Mouse (Mus musculus) left cerebral cortex, postnatal 36 days (tissue): ENCODE measurements at regions not wholly inside any gene's neighbourhood (a gene's known extent, or its start where the extent isn't known, plus 50 kb on each side); places are given as distances from the start of the nearest gene placed in this dataset.
A peak's percentile ranks its signal among the peaks of the same experiment; 100 is the strongest.

ENCODE experiments used
- DNase-seq, 2 experiments: peaks; one replicate each; pipeline ENCODE4 v3.0.0; 2021 to 2022; ENCODE audit warnings: low spot score in 2 of 2, mixed read lengths in 1 of 2
- intact Hi-C: fragments of 180-260 bp; cut with DNase I; formaldehyde crosslinking; loops from one replicate; pipeline ENCODE4 v1.15.1; 2025

DNA sequence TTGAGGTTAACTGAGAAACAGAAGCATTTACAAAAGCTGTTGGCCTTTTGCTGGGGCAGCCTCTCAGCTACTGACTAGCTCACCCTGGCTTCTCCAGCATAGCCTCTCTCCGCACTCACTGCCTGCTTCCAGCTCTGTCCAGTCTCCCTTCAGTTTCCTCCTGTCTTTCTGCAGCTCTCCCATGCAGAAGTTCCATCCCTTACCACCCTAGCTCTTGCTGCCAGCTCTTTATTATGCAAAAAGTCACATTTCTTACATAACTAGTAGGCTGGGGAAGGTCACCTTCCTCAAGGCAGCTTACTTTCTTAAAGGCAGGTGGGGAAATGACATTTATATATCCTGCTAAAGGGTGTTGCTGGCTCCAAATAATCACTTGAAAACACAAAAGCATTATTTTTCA is 91.1 kb upstream of the Prok2 start:
- no peak for DNase-seq
- intact Hi-C loops: no loop called here

DNA sequence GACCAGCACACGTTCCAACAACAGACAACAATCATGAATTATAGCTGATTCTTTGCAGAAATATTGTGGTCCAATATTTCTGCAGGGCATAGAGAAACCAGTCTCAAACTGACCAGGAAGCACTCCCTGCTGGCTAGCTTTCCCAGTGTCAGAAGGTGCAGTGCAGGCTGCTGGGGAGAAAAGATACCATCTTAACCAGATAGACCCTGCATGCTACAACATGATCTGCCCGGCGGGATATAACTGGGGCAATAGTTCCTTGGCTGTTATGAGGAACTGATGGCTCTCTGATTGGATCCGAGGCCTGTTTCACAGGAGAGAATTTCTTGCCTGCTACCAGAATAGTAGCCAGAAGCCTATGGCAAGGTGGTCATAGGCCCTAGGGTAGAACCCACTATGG is 86.9 kb upstream of the Prok2 start:
- intact Hi-C loops: no loop called here
- DNase-seq: no peak

DNA sequence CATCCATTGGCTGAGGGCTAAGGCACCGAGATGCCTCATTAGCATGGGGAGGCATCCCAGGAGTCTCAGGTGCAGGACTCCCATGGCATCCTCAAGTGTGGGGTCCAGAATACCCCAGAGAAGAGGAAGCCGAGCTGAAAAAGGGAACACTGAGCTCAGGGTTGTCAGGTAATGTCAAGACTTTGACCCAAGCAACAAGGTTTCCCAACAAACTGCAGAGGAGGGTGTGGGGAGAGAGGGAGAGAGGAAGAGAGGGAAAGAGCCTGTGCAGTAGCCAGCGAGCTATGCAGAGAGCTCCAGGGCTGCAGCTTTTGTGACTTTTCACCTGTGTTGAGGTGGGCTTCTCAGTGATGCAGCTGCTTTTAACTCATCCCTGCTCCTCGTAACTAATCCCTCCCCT is 85.7 kb upstream of the Prok2 start:
- no peak for DNase-seq
- intact Hi-C loops: no loop called here

DNA sequence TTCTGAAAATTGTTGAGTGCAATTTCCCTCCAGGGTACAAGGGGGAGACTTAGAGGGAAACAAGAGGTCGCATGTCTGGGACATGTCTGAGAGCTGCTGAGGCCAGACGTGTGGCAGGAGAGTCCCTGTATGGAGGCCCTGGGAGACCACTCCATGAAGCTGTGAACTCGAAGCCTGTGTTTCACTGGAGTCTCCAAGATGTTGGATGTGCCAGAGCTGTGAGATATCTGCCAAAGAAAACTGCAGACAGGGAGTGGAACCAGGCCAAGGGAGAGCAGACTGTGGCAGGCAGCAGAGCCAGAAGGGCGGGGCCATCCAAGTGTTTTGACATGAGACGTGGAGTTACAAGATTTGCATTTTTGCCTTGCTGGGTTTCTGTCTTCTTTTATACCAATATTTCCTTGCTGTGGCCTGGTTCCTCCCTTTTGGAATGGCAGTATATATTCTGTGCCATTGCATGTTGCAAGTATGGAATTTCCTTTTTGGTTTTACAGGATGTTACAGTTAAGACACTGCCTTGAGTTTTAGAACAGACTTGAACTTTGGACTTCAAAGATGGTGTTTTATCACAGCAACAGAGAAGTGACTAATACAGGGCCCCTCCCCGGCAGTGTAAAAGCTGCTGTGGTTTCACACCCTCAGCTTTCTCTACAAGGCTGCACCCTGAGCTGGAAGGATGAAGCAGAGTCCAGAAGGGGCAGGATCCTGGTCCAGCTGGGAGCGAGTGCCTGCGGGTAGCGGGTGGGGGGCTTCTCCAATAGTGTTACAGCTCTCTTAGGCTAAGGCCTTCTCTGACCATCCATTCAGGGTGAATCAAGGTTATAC is 85.0 kb upstream of the Prok2 start:
- intact Hi-C loops: no loop called here

DNA sequence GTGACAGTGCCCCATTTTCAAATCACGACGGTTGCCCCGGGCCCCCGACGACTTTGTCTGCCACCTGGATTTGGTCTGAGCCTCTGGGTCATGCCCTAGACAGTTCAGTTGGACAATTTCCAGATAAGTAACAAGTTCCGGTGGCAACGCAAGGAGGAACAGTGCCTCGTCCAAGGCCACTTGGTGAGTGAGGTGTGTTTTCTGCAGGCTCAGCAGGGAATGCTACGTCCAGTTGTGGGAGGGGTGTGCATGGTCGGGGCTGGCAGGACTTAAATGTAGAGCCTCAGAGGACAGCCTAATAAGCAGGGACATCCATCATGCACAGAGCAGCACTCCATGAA is 78.7 kb upstream of the Prok2 start:
- no peak for DNase-seq
- intact Hi-C loops: loop anchor here (5.0 to 10.0 kb wide), 2 partner anchors 480 to 842 kb away; partner anchors contain the start of gene Rybp

More for the DNA sequence above, 85.0 kb upstream of the Prok2 start:
- no peak for DNase-seq

DNA sequence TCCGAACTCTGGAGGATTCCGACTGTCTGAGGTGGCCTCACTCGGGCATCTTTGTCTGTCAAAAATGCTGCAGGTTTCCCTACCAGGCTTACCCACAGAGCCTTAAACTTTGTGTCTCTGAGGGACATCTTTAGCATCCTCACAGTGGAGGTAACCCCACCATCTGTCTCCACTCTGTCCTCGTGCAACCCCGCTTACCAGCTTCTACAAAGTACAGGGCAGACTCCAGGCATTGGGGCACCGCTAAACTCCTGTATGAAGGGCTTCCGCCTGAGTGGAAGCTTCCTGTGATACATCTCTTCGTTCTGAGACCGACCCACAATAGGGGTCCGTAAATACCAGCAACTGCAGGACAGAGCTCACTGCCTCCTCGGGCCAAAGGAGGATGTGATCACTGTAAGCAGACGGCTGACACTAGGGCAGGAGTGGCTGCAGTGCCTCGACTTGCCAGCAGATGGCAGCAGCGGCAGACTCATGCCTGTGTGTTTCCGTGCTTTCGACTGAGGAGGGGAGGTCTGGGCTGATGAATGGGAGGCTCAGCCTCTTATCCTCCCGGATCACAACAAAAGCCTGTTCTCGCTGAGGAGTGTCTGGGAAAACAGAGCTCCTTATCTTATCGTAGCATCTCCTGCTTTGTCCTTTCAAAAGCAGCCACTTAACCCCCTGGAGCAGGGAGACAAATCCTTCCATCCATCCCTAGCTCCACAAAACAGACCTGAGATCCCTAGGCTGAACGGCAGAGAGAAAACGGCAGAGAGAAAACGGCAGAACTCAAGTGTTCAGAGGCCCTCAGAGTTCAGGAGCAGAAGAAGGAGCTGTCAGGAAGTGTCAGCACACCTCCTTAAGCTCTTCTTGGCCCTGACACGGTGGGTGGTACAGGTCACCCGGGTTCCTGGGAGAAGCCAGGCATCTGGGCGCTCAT is 78.1 kb upstream of the Prok2 start:
- intact Hi-C loops: loop anchor here (5.0 to 10.0 kb wide), 2 partner anchors 481 to 843 kb away; partner anchors contain the start of gene Rybp
- peak; percentile 82 to 89 for DNase-seq

DNA sequence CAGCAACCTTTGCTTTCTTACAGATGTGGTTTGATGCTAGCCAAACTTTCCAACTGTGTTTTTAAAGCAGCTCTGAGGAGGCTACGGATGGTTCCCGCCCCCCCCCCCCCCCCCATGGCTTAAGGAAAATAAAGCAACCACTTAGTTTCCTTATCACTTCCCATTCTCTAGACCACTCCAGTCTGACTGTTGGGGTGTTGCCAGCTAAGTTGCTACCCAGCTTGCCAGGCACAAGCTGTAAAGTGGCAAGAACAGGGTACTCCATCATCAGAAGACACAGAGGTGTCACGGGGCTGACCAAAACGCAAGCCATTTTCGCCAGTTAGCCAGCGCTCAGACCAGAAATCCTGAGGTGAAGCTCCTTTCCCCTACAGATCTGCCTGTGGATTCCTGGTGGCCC is 74.7 kb upstream of the Prok2 start:
- intact Hi-C loops: loop anchor here (5.0 to 10.0 kb wide), 2 partner anchors 484 to 846 kb away; partner anchors contain the start of gene Rybp

DNA sequence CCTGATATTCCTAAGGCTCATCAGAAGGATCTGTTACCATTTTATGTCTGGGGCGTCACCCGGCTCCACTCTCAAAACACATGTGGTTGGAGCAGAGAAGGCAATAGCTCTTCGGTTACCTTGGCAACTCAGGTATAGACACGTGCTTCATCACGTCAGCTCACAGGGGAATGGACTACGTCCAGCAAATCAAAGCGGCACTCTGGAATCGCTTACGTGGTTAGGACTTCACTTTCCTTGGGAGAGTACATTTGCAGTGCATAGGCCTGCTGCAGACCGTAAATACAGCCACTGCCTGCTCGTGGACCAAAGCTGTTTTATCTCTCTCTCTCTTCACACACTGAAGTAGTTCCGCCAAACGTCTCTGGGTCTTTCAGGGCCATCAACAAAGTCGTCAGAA is 74.1 kb upstream of the Prok2 start:
- intact Hi-C loops: loop anchor here (5.0 to 10.0 kb wide), 2 partner anchors 484 to 847 kb away; partner anchors contain the start of gene Rybp
- DNase-seq: no peak

More for the DNA sequence above, 74.7 kb upstream of the Prok2 start:
- DNase-seq: no peak

DNA sequence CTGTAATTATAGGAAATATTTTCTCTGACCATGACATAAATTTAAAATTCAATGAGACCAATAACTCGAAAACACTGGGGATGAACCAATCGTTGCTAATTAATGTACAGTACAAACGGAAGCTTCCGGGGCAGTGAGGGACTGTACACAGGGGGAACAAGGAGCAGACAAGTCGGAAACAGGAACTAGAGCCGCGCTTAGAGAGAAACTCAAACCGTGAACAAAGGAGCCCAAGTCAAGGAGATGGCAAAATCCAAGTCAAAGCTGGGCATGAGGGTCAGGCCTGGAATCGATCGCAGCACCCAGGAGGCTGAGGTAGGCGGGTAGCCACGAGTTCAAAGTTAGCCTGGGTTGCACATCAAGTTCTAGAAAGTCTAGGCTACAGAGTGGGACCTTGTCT is 70.2 kb upstream of the Prok2 start:
- DNase-seq: no peak
- intact Hi-C loops: no loop called here

DNA sequence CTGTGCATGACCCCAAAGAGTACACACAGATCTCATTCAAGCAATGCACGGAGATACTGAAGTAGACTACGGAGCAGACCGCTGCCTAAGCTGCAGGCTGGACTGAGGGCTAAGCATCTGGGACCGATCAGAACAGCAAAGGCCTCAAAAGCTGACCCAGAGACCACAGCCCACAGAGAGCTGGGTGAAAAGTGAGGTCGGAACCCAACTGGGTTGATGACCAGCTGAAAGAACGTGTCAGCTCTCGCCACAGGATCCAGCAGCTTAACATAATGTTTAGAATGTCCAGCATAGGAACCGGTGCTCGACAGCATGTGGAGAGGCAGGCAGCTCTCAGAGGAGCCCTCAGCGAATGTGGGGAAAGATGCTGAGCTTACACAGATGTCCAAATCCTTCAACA is 67.4 kb upstream of the Prok2 start:
- intact Hi-C loops: no loop called here
- DNase-seq: no peak

DNA sequence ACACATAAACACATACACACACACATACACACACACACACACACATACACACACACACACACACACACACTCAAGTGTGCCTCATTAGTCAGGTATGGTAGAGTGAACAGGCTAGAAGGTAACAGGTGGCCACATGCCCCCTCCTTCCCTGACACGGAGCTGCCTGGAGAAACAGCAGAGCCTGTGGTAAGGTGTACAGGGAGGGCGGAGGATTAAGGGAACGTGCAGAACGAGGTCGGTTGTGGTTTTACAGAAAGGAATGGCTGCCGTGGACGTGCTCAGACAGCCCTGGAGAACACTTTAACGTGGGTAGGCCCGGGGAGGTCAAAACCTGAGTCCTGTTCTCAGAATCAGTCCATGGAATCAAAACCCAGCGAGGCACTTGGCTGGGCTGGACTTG is 66.2 kb upstream of the Prok2 start:
- intact Hi-C loops: no loop called here
- DNase-seq: no peak

DNA sequence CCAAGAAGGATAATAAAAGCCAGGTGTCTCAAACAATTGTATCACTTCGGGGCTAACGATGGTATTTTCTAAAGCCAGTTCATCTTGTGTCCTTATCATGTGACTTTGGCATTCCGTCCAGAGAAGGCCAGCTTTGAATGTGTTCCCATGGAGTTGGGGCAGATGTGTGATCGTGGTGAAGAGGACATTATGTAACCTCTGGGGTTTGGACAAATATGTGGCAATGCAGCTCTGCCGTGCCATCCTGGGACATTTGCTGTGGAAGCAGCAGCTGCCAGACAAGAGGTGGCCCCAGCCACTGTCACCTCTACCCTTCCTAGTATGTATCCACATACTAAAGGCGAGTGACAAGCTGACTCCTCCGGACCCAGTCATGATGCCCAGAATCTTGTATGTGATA is 60.8 kb upstream of the Prok2 start:
- intact Hi-C loops: no loop called here

DNA sequence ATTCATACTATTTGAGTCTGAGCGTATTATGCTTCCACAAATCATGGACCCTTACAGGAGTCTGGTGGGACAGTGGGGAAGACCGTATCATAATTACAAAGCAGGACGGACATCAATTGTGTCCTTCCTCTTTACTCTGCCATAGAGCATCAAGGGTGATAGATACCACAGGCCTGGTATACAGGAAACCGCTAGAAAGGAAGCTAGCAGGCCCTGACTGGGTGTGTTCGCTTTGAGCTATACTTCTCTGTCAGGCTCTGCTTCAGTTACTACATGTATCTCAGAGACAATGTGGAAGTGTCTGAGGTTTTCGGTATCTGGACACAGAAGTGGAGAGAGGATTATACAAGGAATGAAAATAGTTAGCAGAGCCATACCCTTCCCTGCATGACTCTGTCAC is 59.0 kb upstream of the Prok2 start:
- intact Hi-C loops: no loop called here
- no peak for DNase-seq

More for the DNA sequence above, 60.8 kb upstream of the Prok2 start:
- DNase-seq: no peak

DNA sequence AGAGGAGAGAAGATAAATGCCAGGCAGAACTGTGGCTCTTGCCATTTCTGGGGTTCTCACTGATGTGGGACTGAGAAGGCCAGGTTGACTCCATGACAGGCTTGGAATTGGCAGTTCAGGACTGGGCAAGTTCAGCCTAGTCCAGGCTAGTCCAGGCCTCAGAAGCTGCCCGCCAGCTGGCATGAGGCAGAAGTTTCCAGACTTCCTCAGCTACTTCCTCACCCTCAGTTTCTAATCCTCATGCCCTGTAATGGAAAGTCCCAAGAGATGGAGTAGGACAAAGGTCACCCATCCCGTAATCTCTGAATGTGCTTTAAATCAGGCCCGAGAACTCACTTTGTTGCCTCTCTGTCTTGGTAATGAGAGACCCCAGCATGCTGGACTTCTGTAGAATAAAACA is 58.6 kb upstream of the Prok2 start:
- DNase-seq: no peak
- intact Hi-C loops: no loop called here

DNA sequence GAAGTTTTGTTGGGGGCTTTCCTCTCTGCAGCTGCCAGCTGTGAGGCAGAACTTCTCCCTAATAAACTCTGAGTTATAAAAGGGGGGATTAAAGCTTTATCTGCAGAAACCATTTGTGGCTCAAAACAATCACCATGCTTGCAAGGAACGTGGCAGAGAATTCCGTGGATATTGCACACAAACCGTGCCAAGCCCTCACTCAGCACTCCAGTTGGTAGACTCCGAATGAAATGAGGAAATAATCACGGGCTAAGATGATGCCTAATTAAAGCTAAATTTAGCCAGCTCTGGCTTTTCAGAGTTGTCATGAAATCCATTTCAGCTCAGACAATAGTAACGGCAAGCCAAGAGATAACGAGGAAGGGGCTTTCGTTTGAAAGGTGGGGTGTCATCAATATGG is 58.1 kb upstream of the Prok2 start:
- no peak for DNase-seq
- intact Hi-C loops: no loop called here

DNA sequence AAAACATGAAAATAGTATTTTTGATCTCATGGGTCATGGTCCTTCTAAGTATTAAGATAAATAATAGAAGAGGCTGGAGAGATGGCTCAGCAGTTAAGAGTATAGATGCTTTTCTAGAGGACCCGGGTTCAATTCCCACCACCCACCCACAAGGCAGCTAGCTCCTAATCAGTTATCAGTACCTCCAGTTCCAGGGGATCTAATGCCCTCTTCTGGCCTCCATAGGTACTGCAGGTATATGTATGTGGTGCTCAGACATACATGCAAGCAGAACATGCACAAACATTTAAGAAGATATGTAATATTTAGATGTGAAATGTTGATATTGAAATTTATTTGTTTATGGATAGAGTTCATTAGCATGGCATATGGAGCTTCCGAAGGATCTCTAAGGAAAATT is 56.8 kb upstream of the Prok2 start:
- DNase-seq: no peak
- intact Hi-C loops: no loop called here
